Mouse (Mus musculus): ENCODE data around the gene Zfp3. TPM values are rescaled to one million over a fixed set of nuclear protein-coding genes. Genes with fewer than 3 reads are reported as not detected.
"Not testable (repeated sequence)": the region's sequence is repeated elsewhere in the genome, so short reads cannot be mapped to it uniquely, and the experiment has no call there.

The Zfp3 gene
- polyA plus RNA-seq, 1 experiment from 2014 or later: 2.2 TPM

GRCm38 (mm10) chr11:70741603-70742002 is 22.4 kb upstream of the Zfp3 start:
- Histone ChIP-seq H3K9ac (no peak overlapping the region), H3K4me3 (no peak overlapping the region), H3K4me2 (no peak overlapping the region), H3K4me1 (no peaks in the 10 kb centered on the region), H3K36me3 (no peaks in the 10 kb centered on the region), H3K27ac (no peak overlapping the region), H3K9me3 (replicated peaks) (no peaks in the 10 kb centered on the region), H3K27me3 (replicated peaks) (peaks cover 26% of the 10 kb centered on the region)
- no peak for ATAC-seq
- WGBS (ENCODE audit: insufficient replicate concordance): 60% methylated on average over 3 of the region's 3 CpGs

- 77% methylated on average over 7 of the region's 7 CpGs for WGBS (ENCODE audit: insufficient replicate concordance)
Measured at GRCm38 (mm10) chr11:70742117-70742516, 21.9 kb upstream of the Zfp3 start.

GRCm38 (mm10) chr11:70742581-70743459 is 21.2 kb upstream of the Zfp3 start:
- 74% methylated on average over 12 of the region's 12 CpGs for WGBS (ENCODE audit: insufficient replicate concordance)
- no peak for ATAC-seq
- Histone ChIP-seq H3K4me2 (no peak overlapping the region), H3K27me3 (replicated peaks) (peaks cover 15% of the 10 kb centered on the region), H3K9ac (no peak overlapping the region), H3K4me1 (no peaks in the 10 kb centered on the region), H3K27ac (no peak overlapping the region), H3K9me3 (replicated peaks) (no peaks in the 10 kb centered on the region), H3K4me3 (no peak overlapping the region), H3K36me3 (no peaks in the 10 kb centered on the region)

More at GRCm38 (mm10) chr11:70742117-70742516, 21.9 kb upstream of the Zfp3 start:
- no peak overlapping the region for H3K9ac ChIP-seq
- no peaks in the 10 kb centered on the region for H3K9me3 ChIP-seq (replicated peaks)
- no peaks in the 10 kb centered on the region for H3K36me3 ChIP-seq
- H3K4me3 ChIP-seq: no peak overlapping the region
- H3K27me3 ChIP-seq (replicated peaks): peaks cover 21% of the 10 kb centered on the region
- no peak for ATAC-seq
- H3K4me1 ChIP-seq: no peaks in the 10 kb centered on the region
- no peak overlapping the region for H3K27ac ChIP-seq
- H3K4me2 ChIP-seq: no peak overlapping the region

- no peak overlapping the region for H3K9ac ChIP-seq
- H3K4me3 ChIP-seq: no peak overlapping the region
- H3K36me3 ChIP-seq: no peaks in the 10 kb centered on the region
- no peak overlapping the region for H3K27ac ChIP-seq
- H3K4me2 ChIP-seq: no peak overlapping the region
- ATAC-seq: no peak
- H3K4me1 ChIP-seq: no peaks in the 10 kb centered on the region
- H3K9me3 ChIP-seq (replicated peaks): 0 out of 2 replicates have a peak, but pooled peaks cover 3% of the 10 kb centered on the region
- peaks cover 3% of the 10 kb centered on the region; the same call in 1 of the 2 replicates for H3K27me3 ChIP-seq (replicated peaks)
- 52% methylated on average over 7 of the region's 7 CpGs for WGBS (ENCODE audit: insufficient replicate concordance)
Measured at GRCm38 (mm10) chr11:70745636-70746035, 18.4 kb upstream of the Zfp3 start.

GRCm38 (mm10) chr11:70747876-70748545 is 16.0 kb upstream of the Zfp3 start:
- WGBS (ENCODE audit: insufficient replicate concordance): 64% methylated on average over 4 of the region's 4 CpGs
- H3K9ac ChIP-seq: no peak overlapping the region
- no peaks in the 10 kb centered on the region for H3K36me3 ChIP-seq
- H3K27ac ChIP-seq: no peak overlapping the region
- H3K27me3 ChIP-seq (replicated peaks): peaks cover 3% of the 10 kb centered on the region; the same call in 1 of the 2 replicates
- H3K4me1 ChIP-seq: peaks cover 5% of the 10 kb centered on the region
- ATAC-seq: no peak
- 0 out of 2 replicates have a peak, but pooled peaks cover 3% of the 10 kb centered on the region for H3K9me3 ChIP-seq (replicated peaks)
- no peak overlapping the region for H3K4me2 ChIP-seq
- H3K4me3 ChIP-seq: no peak overlapping the region

GRCm38 (mm10) chr11:70752337-70753017 is 11.5 kb upstream of the Zfp3 start:
- 50% methylated on average over 4 of the region's 4 CpGs for WGBS (ENCODE audit: insufficient replicate concordance)
- H3K27ac ChIP-seq: no peak overlapping the region
- no peak overlapping the region for H3K9ac ChIP-seq
- no peak overlapping the region for H3K4me3 ChIP-seq
- H3K9me3 ChIP-seq (replicated peaks): 0 out of 2 replicates have a peak, but pooled peaks cover 3% of the 10 kb centered on the region
- H3K4me2 ChIP-seq: no peak overlapping the region
- no peaks in the 10 kb centered on the region for H3K36me3 ChIP-seq
- H3K27me3 ChIP-seq (replicated peaks): peaks cover 5% of the 10 kb centered on the region; the same call in 1 of the 2 replicates
- no peak for ATAC-seq
- peaks cover 5% of the 10 kb centered on the region for H3K4me1 ChIP-seq

GRCm38 (mm10) chr11:70753146-70753545 is 10.9 kb upstream of the Zfp3 start:
- no peak for ATAC-seq
- Histone ChIP-seq H3K9ac (no peak overlapping the region), H3K9me3 (replicated peaks) (0 out of 2 replicates have a peak, but pooled peaks cover 3% of the 10 kb centered on the region), H3K27ac (no peak overlapping the region), H3K4me3 (no peak overlapping the region), H3K36me3 (no peaks in the 10 kb centered on the region), H3K4me2 (no peak overlapping the region), H3K27me3 (replicated peaks) (peaks cover 5% of the 10 kb centered on the region; the same call in 1 of the 2 replicates), H3K4me1 (peaks cover 5% of the 10 kb centered on the region)
- whole genome bisulfite sequencing (ENCODE audit: insufficient replicate concordance): 79% methylated on average over 10 of the region's 10 CpGs

GRCm38 (mm10) chr11:70754476-70754875 is 9.5 kb upstream of the Zfp3 start:
- Histone ChIP-seq H3K27me3 (replicated peaks) (peaks cover 5% of the 10 kb centered on the region; the same call in 1 of the 2 replicates), H3K27ac (no peak overlapping the region), H3K36me3 (no peaks in the 10 kb centered on the region), H3K9me3 (replicated peaks) (no peaks in the 10 kb centered on the region), H3K4me3 (no peak overlapping the region), H3K4me1 (peaks cover 5% of the 10 kb centered on the region), H3K9ac (no peak overlapping the region), H3K4me2 (no peak overlapping the region)
- 52% methylated on average over 4 of the region's 4 CpGs for WGBS (ENCODE audit: insufficient replicate concordance)
- no peak for ATAC-seq

GRCm38 (mm10) chr11:70754958-70755357 is 9.1 kb upstream of the Zfp3 start:
- H3K27ac ChIP-seq: no peak overlapping the region
- no peak overlapping the region for H3K4me3 ChIP-seq
- ATAC-seq: no peak
- no peak overlapping the region for H3K4me2 ChIP-seq
- H3K27me3 ChIP-seq (replicated peaks): peaks cover 5% of the 10 kb centered on the region; the same call in 1 of the 2 replicates
- 60% methylated on average over 7 of the region's 7 CpGs for WGBS (ENCODE audit: insufficient replicate concordance)
- H3K4me1 ChIP-seq: peaks cover 5% of the 10 kb centered on the region
- no peaks in the 10 kb centered on the region for H3K9me3 ChIP-seq (replicated peaks)
- no peaks in the 10 kb centered on the region for H3K36me3 ChIP-seq
- no peak overlapping the region for H3K9ac ChIP-seq

GRCm38 (mm10) chr11:70755645-70756044 is 8.4 kb upstream of the Zfp3 start:
- ATAC-seq: no peak; the same call in 1 of the 2 replicates
- 3% methylated on average over 7 of the region's 7 CpGs for WGBS (ENCODE audit: insufficient replicate concordance)
- H3K36me3 ChIP-seq: no peaks in the 10 kb centered on the region
- peaks cover 5% of the 10 kb centered on the region; the same call in 1 of the 2 replicates for H3K27me3 ChIP-seq (replicated peaks)
- no peak overlapping the region for H3K9ac ChIP-seq
- no peaks in the 10 kb centered on the region for H3K9me3 ChIP-seq (replicated peaks)
- no peak overlapping the region for H3K4me3 ChIP-seq
- H3K4me1 ChIP-seq: peaks cover 5% of the 10 kb centered on the region
- no peak overlapping the region for H3K4me2 ChIP-seq
- no peak overlapping the region for H3K27ac ChIP-seq

- H3K9ac ChIP-seq; H3K4me2 ChIP-seq; H3K27me3 ChIP-seq (replicated peaks); H3K27ac ChIP-seq; ATAC-seq; H3K4me3 ChIP-seq; H3K36me3 ChIP-seq; H3K9me3 ChIP-seq (replicated peaks): not testable (repeated sequence)
- H3K4me1 ChIP-seq: peaks cover 16% of the 10 kb centered on the region
- 57% methylated on average over 3 of the region's 3 CpGs for WGBS (ENCODE audit: insufficient replicate concordance)
Measured at GRCm38 (mm10) chr11:70760446-70760845, 3.6 kb upstream of the Zfp3 start.
